Mouse (Mus musculus) heart, postnatal 36 days (tissue): ENCODE data around the gene Adgrg2. TPM values are rescaled to one million over a fixed set of nuclear protein-coding genes. Genes with fewer than 3 reads are reported as not detected.

Experiments
- DNase-seq, 2 experiments: peaks; one replicate each; pipeline ENCODE4 v3.0.0; 2021 to 2022
- intact Hi-C: fragments of 180-260 bp; cut with DNase I; formaldehyde crosslinking; loops from one replicate; pipeline ENCODE4 v1.15.1; 2025
- total RNA-seq, 2 experiments: library from RNA; stranded (reverse); gene quantifications; 2 replicates each; pipeline ENCODE4 v1.2.3; 2021

Gene Adgrg2
- total RNA-seq, 2 experiments from 2014 or later, result 0.33 to 0.84 TPM

- intact Hi-C loops, result loop anchor here (10.0 kb wide), 2 partner anchors 264 to 494 kb away; partner anchors contain the start of genes Cdkl5 and Rs1
- DNase-seq, result no peak
Observed at GRCm38 (mm10) chrX:160501095-160501494, 110.6 kb downstream of the Adgrg2 start.

- intact Hi-C loops, result loop anchor here (10.0 kb wide), 2 partner anchors 263 to 493 kb away; partner anchors contain the start of genes Cdkl5 and Rs1
- no peak for DNase-seq
Observed at GRCm38 (mm10) chrX:160501687-160502047, 111.2 kb downstream of the Adgrg2 start.

GRCm38 (mm10) chrX:160502048-160503041 lies 111.9 kb downstream of the Adgrg2 start, which contains the start of gene Phka2:
Gene Phka2, plus strand, starts transcription at chrX:160502166.
- peak; percentile 82 to 88 for DNase-seq
- intact Hi-C loops, result loop anchor here (10.0 kb wide), 2 partner anchors 262 to 492 kb away; partner anchors contain the start of genes Cdkl5 and Rs1

GRCm38 (mm10) chrX:160509046-160509445 lies 118.6 kb downstream of the Adgrg2 start:
- DNase-seq, result no peak
- intact Hi-C loops, result loop anchor here (10.0 kb wide), 2 partner anchors 256 to 486 kb away; partner anchors contain the start of genes Cdkl5 and Rs1

- intact Hi-C loops, result no loop called here
- DNase-seq, result no peak
Observed at GRCm38 (mm10) chrX:160510197-160510596, 119.7 kb downstream of the Adgrg2 start.

GRCm38 (mm10) chrX:160516027-160516426 lies 125.5 kb downstream of the Adgrg2 start:
- DNase-seq, result no peak
- intact Hi-C loops, result no loop called here

GRCm38 (mm10) chrX:160542772-160543171 lies 152.3 kb downstream of the Adgrg2 start:
- intact Hi-C loops, result no loop called here
- DNase-seq, result peak in 1 of 2 experiments; percentile 4

Other genes starting within 250 kb of the Adgrg2 start
- 10 to 100 TPM; 10.3 to 14.4 TPM for gene Phka2, start 111.5 kb downstream of the Adgrg2 start, total RNA-seq